Mouse (Mus musculus): Measurements from ENCODE around the gene Tmem238l. TPM values are rescaled to one million over a fixed set of nuclear protein-coding genes. Genes with fewer than 3 reads are reported as not detected.

Gene Tmem238l
- polyA plus RNA-seq (2017; shearing (Covaris generic)), result not detected

GRCm38 (mm10) chr11:66956303-66956702, at the start of gene Tmem238l:
Gene Tmem238l (plus strand): TSS chr11:66956638.

DNA sequence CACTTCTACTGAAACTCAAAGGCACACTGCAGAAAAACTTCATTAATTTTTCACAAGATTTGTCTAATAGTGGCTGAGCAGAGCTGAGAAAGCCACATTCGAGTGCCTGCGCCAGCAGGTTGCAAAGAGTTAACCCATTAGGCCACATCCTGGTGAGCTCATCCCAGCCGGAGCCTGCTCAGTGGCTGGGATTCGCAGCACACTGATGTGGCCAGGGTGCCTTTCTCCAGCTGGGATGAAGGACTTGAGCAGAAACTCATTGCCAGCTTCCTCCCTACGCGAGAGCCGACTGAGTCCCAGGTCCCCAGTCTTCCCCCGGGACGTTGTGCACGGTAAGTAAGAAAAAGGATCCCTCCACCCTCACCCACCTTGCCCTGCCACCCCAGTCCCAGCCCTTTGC, 44.6 kb upstream of the Tmem238l start, which contains the start of gene Pirt:
Pirt (plus strand) TSS at position 171 of the 400 bp plus-strand sequence.

Other genes starting within 250 kb of the Tmem238l start
- gene Pirt, start 44.7 kb upstream of the Tmem238l start, polyA plus RNA-seq (2017; shearing (Covaris generic)), result not detected
- gene Tmem220, start 68.5 kb downstream of the Tmem238l start, polyA plus RNA-seq (2017; shearing (Covaris generic)), result under 1 TPM; 0.27 to 0.72 TPM
- 10 to 100 TPM; 50.2 to 55.1 TPM for gene Adprm, start 96.0 kb downstream of the Tmem238l start, polyA plus RNA-seq (2017; shearing (Covaris generic))
- gene Sco1, start 96.0 kb downstream of the Tmem238l start, polyA plus RNA-seq (2017; shearing (Covaris generic)), result 10 to 100 TPM; 10.2 to 12.4 TPM
- gene Myh3, start 121.7 kb downstream of the Tmem238l start, polyA plus RNA-seq (2017; shearing (Covaris generic)), result under 1 TPM; 0.10 to 0.44 TPM
- under 1 TPM in 1 of 2 experiments, not detected in 1; 0.47 TPM for gene Myh2, start 214.4 kb downstream of the Tmem238l start, polyA plus RNA-seq (2017; shearing (Covaris generic))
- gene Myh1, start 243.4 kb downstream of the Tmem238l start, polyA plus RNA-seq (2017; shearing (Covaris generic)), result under 1 TPM in 1 of 2 experiments, not detected in 1; 0.12 TPM

Data from activated CD4-positive, CD25-positive, alpha-beta regulatory T cell (primary cell).